Mouse (Mus musculus): ENCODE measurements around the gene Pkn3.
A peak's percentile ranks its signal among the peaks of the same experiment; 100 is the strongest.

Gene Pkn3

GRCm38 (mm10) chr2:30063791-30064190, 13.7 kb upstream of the Pkn3 start:
- no peak for DNase-seq (ENCODE audit: low spot score)

- no peak for DNase-seq (ENCODE audit: low spot score)
Observed at GRCm38 (mm10) chr2:30064298-30064697, 13.2 kb upstream of the Pkn3 start.

GRCm38 (mm10) chr2:30066046-30066901, 11.2 kb upstream of the Pkn3 start:
- peak; percentile 96 for DNase-seq (ENCODE audit: low spot score)

GRCm38 (mm10) chr2:30067031-30067888, 10.2 kb upstream of the Pkn3 start:
- DNase-seq (ENCODE audit: low spot score), result peak; percentile 35

DNA sequence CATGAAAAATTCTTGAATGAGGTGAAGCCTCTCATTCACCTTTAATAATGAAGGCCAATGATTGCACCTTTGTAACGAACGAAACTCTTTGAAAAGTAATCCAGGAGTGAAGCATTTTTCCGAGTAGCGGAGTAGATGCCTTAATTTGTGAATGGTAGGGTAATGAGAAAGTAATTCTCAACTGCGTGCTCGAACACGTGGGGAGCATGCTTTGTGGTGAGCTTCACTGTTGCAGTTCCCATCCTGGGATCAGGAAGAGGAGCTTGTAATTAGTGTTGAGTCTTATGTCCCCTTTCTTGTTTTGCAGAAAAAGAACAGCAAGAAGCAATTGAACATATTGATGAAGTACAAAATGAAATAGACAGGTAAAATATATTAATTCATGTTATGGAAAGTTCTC, 9.5 kb upstream of the Pkn3 start:
- DNase-seq (ENCODE audit: low spot score), result no peak

- DNase-seq (ENCODE audit: low spot score), result no peak
Observed at GRCm38 (mm10) chr2:30072875-30073274, 4.6 kb upstream of the Pkn3 start.

DNA sequence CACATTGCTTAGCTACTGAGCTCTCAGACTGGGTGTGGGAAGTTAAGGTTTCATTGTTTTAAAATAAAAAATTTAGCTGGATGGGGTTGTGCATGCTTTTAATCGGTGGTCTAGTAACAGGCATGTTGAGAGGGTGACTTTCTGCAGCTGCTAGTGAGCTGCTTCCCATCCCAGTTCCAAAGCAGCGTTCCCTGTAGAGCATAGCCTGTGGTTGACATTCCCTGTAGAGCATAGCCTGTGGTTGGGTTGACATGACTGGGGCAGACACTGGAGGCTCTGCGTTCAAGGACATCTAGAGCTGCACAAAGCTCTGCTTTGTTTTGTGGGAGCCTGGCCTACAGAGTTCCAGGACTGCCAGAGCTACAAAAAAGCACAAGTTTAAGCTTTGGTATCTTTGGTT, 4.2 kb upstream of the Pkn3 start:
- no peak for DNase-seq (ENCODE audit: low spot score)

DNA sequence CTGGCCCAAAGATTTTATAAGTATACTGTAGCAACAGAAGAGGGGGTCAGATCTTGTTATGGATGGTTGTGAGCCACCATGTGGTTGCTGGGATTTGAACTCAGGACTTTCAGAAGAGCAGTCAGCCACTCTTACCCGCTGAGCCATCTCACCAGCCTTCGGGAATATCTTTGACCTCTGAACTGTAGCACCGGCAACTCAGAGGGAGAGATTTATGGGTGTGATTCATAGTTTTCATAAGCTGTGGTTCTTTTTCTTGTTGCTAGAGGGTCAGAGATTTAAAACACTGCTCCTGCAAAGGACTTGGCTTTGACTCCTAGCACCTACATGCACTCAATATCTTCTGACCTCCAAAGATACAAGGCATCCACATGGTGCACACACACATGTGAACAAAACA, 1.9 kb upstream of the Pkn3 start:
- DNase-seq (ENCODE audit: low spot score), result no peak

DNA sequence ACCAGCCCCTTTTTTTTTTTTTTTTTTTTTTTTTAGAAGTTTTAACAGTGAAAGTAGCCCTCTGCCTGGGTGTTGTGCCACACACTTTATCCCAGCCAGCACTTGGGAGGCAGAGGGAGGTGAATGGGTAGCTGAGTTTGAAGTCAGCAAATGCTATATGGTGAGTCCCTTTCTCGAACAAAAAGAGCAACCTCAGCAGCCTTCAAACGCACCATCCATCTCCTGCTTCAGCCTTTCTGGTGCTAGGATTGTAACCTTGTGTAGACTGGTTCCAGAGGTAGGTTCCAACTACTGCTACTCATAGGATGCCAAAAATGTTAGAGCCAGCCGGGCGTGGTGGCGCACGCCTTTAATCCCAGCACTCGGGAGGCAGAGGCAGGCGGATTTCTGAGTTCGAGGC, 1.0 kb upstream of the Pkn3 start:
- no peak for DNase-seq (ENCODE audit: low spot score)

DNA sequence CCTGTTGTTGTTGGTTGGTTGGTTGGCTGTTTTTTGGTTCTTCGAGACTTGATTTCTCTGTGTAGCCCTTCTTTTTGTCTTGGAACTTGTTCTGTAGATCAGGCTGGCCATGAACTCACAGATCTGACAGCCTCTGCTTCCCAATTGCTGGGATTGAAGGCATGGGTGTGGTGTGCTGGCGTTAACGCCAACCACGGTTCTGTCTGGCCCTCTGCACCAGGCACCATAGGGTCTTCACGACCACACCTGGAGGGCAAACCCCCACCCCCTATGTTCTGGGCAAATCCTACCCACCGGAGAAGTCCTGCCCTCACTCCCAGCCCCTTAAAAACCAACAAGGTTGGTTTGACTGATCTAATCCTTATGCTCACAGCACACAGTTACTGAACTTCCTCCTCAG, 525 bp upstream of the Pkn3 start:
- DNase-seq (ENCODE audit: low spot score), result no peak

DNA sequence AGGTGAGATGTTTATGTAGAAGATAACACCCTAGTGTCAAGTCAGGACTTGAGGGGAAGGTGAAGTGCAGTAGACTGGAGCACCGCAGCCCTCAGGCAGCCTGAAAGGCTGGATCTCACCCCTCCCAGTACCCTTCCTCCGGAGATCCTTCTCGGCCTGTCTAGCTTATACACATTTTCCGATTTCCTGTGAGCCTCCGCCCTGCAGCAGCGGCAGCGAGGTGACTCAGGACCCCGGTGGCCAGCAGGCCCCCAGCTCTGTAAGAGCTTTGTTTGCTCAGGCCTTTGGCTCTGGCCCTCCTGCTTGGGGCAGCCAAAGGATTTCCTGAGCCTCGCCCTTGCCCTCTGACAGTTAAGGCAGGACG, 847 bp downstream of the Pkn3 start:
- no peak for DNase-seq (ENCODE audit: low spot score)

DNA sequence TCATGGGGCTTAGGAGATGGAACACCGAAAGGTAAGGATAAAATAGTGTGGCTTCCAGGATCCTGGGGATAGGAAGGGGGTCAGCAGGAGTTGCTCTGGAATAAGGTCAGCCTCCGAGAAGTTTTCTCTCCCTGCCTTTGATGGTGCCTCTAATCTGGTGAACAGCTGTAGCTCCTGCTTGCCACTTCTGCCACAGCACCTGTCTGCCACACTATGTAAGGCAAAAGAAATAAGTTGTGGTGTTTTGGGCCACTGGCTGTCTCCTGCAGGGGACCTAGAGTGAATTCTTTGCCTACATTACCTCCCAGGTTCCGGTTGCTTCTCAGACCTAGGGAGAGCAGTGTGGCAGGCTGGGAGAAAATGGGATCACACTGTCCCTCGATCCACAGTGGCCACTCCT, 1.3 kb downstream of the Pkn3 start:
- no peak for DNase-seq (ENCODE audit: low spot score)

DNA sequence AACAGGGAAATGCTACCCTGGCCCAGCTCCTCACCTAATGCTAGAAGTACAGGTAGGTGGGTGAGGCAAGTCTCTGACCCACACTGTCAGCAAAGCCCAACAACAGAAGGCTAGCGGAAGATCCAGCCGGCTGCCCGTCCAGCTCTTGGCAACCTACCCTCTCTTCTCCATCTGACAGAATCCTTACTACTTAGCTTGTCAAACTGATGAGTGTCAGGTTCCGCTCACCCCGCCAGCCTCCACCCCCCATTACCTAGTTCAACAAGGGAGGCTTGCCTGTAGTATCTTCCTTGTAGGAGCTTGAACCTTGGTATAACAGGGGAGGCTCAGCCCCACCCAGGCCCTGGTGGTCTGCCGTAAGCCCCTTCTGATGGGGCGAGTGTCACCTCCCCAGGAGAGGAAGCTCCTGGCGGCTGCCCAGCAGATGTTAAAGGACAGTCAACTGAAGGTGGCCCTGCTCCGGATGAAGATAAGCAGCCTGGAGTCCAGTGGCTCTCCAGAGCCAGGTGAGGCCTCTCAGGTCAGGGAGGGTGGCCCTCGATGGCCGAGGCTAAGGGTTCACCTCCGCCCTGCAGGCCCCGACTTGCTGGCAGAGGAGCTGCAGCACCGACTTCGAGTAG, 2.8 kb downstream of the Pkn3 start:
- no peak for DNase-seq (ENCODE audit: low spot score)

DNA sequence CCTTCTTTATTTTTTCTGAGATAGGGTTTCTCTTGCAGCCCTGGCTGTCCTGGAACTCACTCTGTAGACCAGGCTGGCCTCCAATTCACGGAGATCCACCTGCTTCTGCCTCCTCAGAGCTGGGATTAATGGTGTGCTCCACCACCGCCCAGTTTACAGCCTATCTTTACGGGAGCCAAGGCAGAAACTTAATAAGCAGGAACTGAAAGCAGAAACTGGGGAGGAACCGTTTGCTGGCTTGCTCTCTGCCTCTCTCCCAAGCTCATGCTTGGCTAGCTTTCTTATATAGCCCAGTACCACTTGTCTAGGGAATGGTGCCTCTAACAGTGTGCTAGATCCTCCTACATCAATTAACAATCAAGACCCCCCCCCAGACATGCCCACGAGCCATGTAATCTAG, 6.6 kb downstream of the Pkn3 start:
- no peak for DNase-seq (ENCODE audit: low spot score)

GRCm38 (mm10) chr2:30084632-30085031, 7.1 kb downstream of the Pkn3 start:
- no peak for DNase-seq (ENCODE audit: low spot score)

DNA sequence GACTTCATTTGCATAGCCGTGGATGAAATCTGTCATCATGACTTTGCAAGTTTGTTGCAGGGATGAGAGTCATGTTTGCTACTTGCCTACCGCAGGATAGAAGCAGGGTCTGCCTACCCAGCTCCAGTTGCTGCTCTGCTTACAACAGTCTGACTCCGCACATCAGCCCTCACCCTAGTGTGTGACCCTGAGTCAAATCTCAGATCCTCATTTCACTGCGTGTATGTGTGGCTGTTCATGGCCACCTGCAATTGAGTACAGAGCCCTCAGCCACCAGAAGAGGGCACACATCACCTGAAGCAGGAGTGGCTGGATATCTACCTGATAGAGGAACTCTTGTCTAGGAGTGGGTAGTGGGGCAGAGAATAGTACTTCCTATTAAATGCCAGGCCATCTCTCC, 9.8 kb downstream of the Pkn3 start:
- DNase-seq (ENCODE audit: low spot score), result no peak

GRCm38 (mm10) chr2:30091521-30091920, 14.0 kb downstream of the Pkn3 start:
- no peak for DNase-seq (ENCODE audit: low spot score)

- DNase-seq (ENCODE audit: low spot score), result no peak
Observed at GRCm38 (mm10) chr2:30092280-30092918, 14.9 kb downstream of the Pkn3 start.

- DNase-seq (ENCODE audit: low spot score), result peak; percentile 98
Observed at GRCm38 (mm10) chr2:30093471-30094207, 16.2 kb downstream of the Pkn3 start, which contains the start of gene Zdhhc12. Zdhhc12 (minus strand) TSS chr2:30093648.

- DNase-seq (ENCODE audit: low spot score), result no peak
Observed at GRCm38 (mm10) chr2:30094208-30094588, 16.7 kb downstream of the Pkn3 start.

DNA sequence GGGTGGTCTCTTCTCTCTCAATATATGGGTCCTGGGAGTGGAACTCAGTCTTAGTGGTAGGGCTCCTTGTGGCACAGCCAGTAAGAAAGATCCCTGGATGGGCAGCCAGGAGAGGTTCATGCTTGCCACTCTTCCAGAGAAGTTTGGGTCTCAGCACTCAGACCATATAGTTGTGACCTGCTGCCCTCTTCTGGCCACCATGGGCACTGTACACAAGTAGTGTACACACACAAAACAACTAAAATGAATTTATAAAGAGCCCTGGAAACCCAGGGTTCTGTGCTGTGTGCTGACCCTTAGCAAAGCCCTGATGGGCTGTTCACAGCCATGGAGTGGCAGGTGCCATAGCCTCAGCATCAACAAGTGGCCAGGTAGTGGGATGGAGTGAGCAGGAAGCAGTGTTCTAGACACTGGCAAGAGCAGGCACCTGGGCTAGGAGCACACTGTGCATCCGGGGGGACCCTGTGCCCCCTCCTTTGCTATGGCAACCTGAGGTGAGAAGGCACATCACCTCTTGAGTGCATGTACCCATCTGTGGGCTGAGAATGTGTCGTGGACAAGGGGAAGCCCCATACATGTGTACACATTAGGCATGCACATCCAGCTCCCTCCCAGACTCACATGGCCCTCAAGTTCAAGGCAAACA, 18.5 kb downstream of the Pkn3 start:
- DNase-seq (ENCODE audit: low spot score), result peak; percentile 67
